Mouse (Mus musculus) ES-E14 (cell line): Measurements from ENCODE around the gene Qrfp. TPM values are rescaled to one million over a fixed set of nuclear protein-coding genes. Genes with fewer than 3 reads are reported as not detected.

Source experiments
- DNase-seq: peaks from one replicate; pipeline ENCODE4 v3.0.0-alpha.2; 2013; ENCODE audit warnings: low read depth, low spot score
- H3K27ac ChIP-seq: 2 replicates; pipeline ENCODE4 v1.5.1; 2012; ENCODE audit warnings: low read depth, mild to moderate bottlenecking, low read length, moderate library complexity, mixed read lengths; ENCODE audit not compliant: poor library complexity, insufficient read depth, severe bottlenecking
- H3K36me3 ChIP-seq: 2 replicates; pipeline ENCODE4 v1.6.1; 2012; ENCODE audit warnings: mild to moderate bottlenecking, low read length, moderate library complexity, mixed read lengths; ENCODE audit not compliant: control insufficient read depth, poor library complexity, insufficient read depth, severe bottlenecking
- H3K4me1 ChIP-seq, 2 experiments: fragments of 150-350 bp in 1 of 2; sonication (generic) in 1 of 2; 2 replicates each; pipeline ENCODE4 v1.6.1; 2012; ENCODE audit warnings: low read length in 2 of 2, mild to moderate bottlenecking in 1 of 2, mixed read lengths in 1 of 2; ENCODE audit not compliant: control insufficient read depth in 2 of 2, insufficient read depth in 2 of 2, poor library complexity in 1 of 2
- H3K4me3 ChIP-seq, 2 experiments: fragments of 150-350 bp in 1 of 2; sonication (generic) in 1 of 2; 2 replicates each; pipeline ENCODE4 v1.5.1; 2012; ENCODE audit warnings: low read length in 2 of 2, low read depth in 1 of 2, mild to moderate bottlenecking in 1 of 2, mixed read lengths in 1 of 2; ENCODE audit not compliant: insufficient read depth in 1 of 2, poor library complexity in 1 of 2, severe bottlenecking in 1 of 2
- H3K9ac ChIP-seq: 2 replicates; pipeline ENCODE4 v1.6.1; 2012; ENCODE audit warnings: low read depth, mild to moderate bottlenecking, low read length, mixed read lengths; ENCODE audit not compliant: poor library complexity, insufficient read depth, severe bottlenecking
- H3K9me3 ChIP-seq: fragments of 150-350 bp; sonication (generic); 2 replicates; pipeline ENCODE4 v1.6.1; 2012; ENCODE audit warnings: low read depth, mild to moderate bottlenecking, low read length; ENCODE audit not compliant: control insufficient read depth, insufficient read depth
- CHD2 ChIP-seq: IDR thresholded peaks from 2 replicates; pipeline ENCODE4 v1.6.1; 2014; ENCODE audit warnings: mild to moderate bottlenecking, low read depth, low read length, inconsistent platforms
- HCFC1 ChIP-seq: IDR thresholded peaks from 2 replicates; pipeline ENCODE4 v1.6.1; 2012; ENCODE audit warnings: low read length, inconsistent platforms, borderline replicate concordance; ENCODE audit not compliant: insufficient read depth
- MAFK ChIP-seq: IDR thresholded peaks from 2 replicates; pipeline ENCODE4 v1.6.1; 2014; ENCODE audit warnings: mild to moderate bottlenecking, low read depth, low read length, inconsistent platforms; ENCODE audit not compliant: insufficient read depth
- ZC3H11A ChIP-seq: IDR thresholded peaks from 2 replicates; pipeline ENCODE4 v1.6.1; 2012; ENCODE audit warnings: low read depth, mild to moderate bottlenecking, inconsistent platforms, low read length, borderline replicate concordance
- ZNF384 ChIP-seq: IDR thresholded peaks from 2 replicates; pipeline ENCODE4 v1.6.1; 2012; ENCODE audit warnings: low read depth, low read length, inconsistent platforms
- in situ Hi-C, 2 experiments: fragments of 600-800 bp; cut with MboI; formaldehyde crosslinking; loops; one replicate each; pipeline ENCODE4 v1.15.1; 2025; ENCODE audit warnings: low sequenced_read_pairs in 2 of 2, inconsistent platforms in 1 of 2; ENCODE audit not compliant: unreplicated experiment in 2 of 2
- total RNA-seq: library from RNA; depleted of rRNA; stranded (reverse); fragments of 300-350 nt; gene quantifications from 2 replicates; pipeline ENCODE4 v1.2.3, GENCODE M21; 2012

Qrfp gene
- total RNA-seq, 1 experiment, result not detected

DNA sequence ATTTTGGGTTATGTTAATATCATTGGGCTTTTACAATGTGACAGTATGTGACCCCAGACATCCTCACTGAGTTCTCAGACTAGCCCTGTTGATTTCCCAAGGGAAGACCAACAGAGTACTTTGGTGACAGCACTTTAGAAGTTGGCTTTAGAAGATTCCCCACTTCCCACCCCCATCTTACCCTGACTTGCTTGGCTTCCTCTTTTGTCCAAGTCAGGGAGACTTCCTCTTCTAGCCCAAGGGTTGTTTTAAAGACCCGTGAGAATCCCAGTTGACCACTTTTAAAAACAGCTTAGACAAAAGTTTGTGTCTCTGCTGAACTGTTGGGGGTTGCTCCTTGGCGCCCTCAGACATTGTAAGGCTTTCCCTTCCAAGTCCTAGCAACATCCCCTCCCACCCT, 47.1 kb downstream of the Qrfp start:
- in situ Hi-C loops, result no loop called here
- Histone ChIP-seq H3K9me3 (no peaks in the 10 kb centered on the region), H3K4me3 (no peak overlapping the region), H3K4me1 (peaks cover 4 to 27% of the 10 kb centered on the region in 2 experiments), H3K27ac (peak overlapping the region; percentile 68; the same call in 1 of the 2 replicates), H3K9ac (no peak overlapping the region), H3K36me3 (no peaks in the 10 kb centered on the region)
- no peak for DNase-seq
- no peak for TF ChIP-seq CHD2
- TF ChIP-seq MAFK, result no peak
- TF ChIP-seq ZNF384, result no peak
- no peak for TF ChIP-seq ZC3H11A
- no peak for TF ChIP-seq HCFC1

DNA sequence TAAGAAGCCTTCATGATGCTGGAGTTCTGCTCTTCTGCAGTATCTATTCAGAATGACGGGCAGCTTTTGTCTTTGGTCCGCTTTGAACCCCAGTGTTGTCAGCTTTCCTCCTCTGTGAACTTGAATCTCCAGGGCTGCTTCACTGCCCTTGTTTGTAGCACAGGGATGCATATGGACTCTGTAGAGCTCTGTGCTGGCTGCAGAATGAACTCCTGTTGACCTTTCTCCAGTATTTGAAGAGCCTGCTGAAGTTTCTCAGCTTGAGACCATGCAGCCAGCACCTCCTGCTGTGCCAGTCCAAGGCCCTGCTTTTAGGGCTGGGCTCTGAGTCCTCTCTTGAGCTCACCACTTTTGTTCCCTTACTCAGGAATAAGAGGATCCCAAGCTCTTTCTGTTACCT, 47.5 kb downstream of the Qrfp start:
- in situ Hi-C loops, result no loop called here
- peak; percentile 73 for DNase-seq
- Histone ChIP-seq H3K9me3 (no peaks in the 10 kb centered on the region), H3K4me3 (no peak overlapping the region), H3K4me1 (peaks cover 4 to 27% of the 10 kb centered on the region in 2 experiments), H3K27ac (no peak overlapping the region), H3K36me3 (no peaks in the 10 kb centered on the region), H3K9ac (no peak overlapping the region)
- no peak for TF ChIP-seq MAFK
- TF ChIP-seq HCFC1, result no peak
- TF ChIP-seq ZC3H11A, result no peak
- TF ChIP-seq CHD2, result no peak
- TF ChIP-seq ZNF384, result no peak

DNA sequence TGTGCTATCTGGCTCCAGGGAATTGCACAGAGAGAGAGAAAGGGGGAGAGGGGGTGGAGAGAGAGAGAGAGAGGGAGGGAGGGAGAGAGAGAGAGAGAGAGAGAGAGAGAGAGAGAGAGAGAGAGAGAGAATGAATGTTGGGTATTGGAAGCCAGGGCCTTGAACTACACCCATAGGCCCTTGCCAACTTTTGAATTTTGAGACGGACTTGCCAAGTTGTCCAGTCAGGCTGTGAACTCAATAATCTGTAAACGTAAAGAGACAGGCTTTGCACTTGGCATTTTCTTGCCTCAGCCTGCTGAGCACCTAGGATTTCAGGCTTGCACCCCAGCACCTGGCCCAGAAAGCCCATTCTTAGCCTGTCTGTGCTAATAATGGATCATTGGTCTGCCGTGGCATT, 48.2 kb downstream of the Qrfp start:
- H3K4me1 ChIP-seq, result peaks cover 4 to 27% of the 10 kb centered on the region in 2 experiments
- no peak overlapping the region for H3K4me3 ChIP-seq
- no peak overlapping the region; the same call in 1 of the 2 replicates for H3K27ac ChIP-seq
- H3K9ac ChIP-seq, result no peak overlapping the region
- in situ Hi-C loops, result no loop called here
- H3K9me3 ChIP-seq, result no peaks in the 10 kb centered on the region
- no peak for DNase-seq
- no peaks in the 10 kb centered on the region for H3K36me3 ChIP-seq
- TF ChIP-seq ZC3H11A, result no peak
- no peak for TF ChIP-seq MAFK
- no peak for TF ChIP-seq ZNF384
- TF ChIP-seq HCFC1, result no peak
- no peak for TF ChIP-seq CHD2

DNA sequence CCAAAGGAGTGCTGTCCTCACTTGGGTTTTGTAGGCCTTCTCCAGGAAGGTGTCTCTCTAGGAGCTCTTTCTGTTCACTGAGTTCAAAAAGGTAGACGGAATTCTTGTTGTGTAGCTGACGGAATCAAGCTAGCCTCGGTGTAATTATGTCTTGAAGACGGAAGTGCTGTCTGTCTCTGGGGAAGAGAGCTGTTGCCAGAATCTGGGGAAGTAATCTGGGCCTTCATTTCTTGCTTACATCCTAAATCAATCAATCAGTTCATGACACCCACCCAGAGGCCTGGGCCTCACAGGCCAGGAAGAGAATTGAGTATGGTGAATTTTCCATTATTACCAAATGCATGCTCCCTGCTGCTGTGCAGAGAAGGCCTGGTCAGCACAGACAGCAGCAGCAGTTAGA, 48.8 kb downstream of the Qrfp start:
- no peak for DNase-seq
- Histone ChIP-seq H3K4me3 (no peak overlapping the region), H3K36me3 (no peaks in the 10 kb centered on the region), H3K9me3 (no peaks in the 10 kb centered on the region), H3K4me1 (peaks cover 4 to 27% of the 10 kb centered on the region in 2 experiments), H3K9ac (no peak overlapping the region; the same call in 1 of the 2 replicates), H3K27ac (no peak overlapping the region)
- in situ Hi-C loops, result no loop called here
- TF ChIP-seq ZNF384, result no peak
- TF ChIP-seq HCFC1, result no peak
- TF ChIP-seq CHD2, result no peak
- no peak for TF ChIP-seq MAFK
- TF ChIP-seq ZC3H11A, result no peak

DNA sequence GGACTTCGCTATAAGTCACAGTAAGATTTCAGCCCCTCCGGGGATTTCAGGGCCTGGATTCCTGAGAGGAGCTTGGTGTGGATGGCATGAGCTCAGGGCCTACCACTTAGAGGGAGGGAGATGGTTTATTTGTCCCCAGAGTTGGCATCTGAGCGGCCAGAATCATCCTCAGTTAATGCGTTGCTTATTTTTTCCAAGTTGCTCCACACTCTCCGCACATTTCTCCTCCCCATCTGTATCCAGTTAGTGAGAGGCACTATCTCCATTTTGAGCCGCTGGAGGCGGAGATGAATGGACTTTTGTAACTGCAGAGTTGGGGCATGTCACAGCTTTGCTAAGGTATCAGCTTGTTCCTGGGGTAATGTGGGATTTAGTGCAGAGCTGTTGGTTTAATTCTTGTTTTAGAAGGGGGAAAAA, 49.3 kb downstream of the Qrfp start:
- TF ChIP-seq ZNF384, result no peak
- H3K4me3 ChIP-seq, result peak overlapping the region in 1 of 2 experiments; percentile 72; a peak in 2 of 4 replicates
- peak overlapping the region; percentile 18; the same call in 1 of the 2 replicates for H3K9ac ChIP-seq
- no peaks in the 10 kb centered on the region for H3K9me3 ChIP-seq
- in situ Hi-C loops, result no loop called here
- H3K27ac ChIP-seq, result no peak overlapping the region
- DNase-seq, result no peak
- H3K4me1 ChIP-seq, result peaks cover 4 to 27% of the 10 kb centered on the region in 2 experiments
- no peaks in the 10 kb centered on the region for H3K36me3 ChIP-seq
